Mouse (Mus musculus) kidney, postnatal 10 days (tissue): ENCODE results near the gene 9930021J03Rik.

Experiments used
- DNase-seq: peaks from one replicate; pipeline ENCODE4 v3.0.0; 2021; ENCODE audit warnings: mixed read lengths

The 9930021J03Rik gene

GRCm38 (mm10) chr19:29683844-29684540, 121.8 kb downstream of the 9930021J03Rik start:
- DNase-seq: peak; percentile 87

- DNase-seq: no peak
Measured at GRCm38 (mm10) chr19:29680182-29681152, 125.3 kb downstream of the 9930021J03Rik start.

- no peak for DNase-seq
Measured at GRCm38 (mm10) chr19:29678181-29678778, 127.5 kb downstream of the 9930021J03Rik start.

GRCm38 (mm10) chr19:29676479-29677193, 129.2 kb downstream of the 9930021J03Rik start:
- DNase-seq: no peak

GRCm38 (mm10) chr19:29675562-29676078, 130.2 kb downstream of the 9930021J03Rik start:
- DNase-seq: no peak

GRCm38 (mm10) chr19:29674946-29675345, 130.8 kb downstream of the 9930021J03Rik start:
- no peak for DNase-seq

- no peak for DNase-seq
Measured at GRCm38 (mm10) chr19:29672660-29673059, 133.1 kb downstream of the 9930021J03Rik start.

- no peak for DNase-seq
Measured at GRCm38 (mm10) chr19:29671160-29671559, 134.6 kb downstream of the 9930021J03Rik start.

- DNase-seq: no peak
Measured at GRCm38 (mm10) chr19:29670247-29670646, 135.5 kb downstream of the 9930021J03Rik start.

- no peak for DNase-seq
Measured at GRCm38 (mm10) chr19:29668135-29668534, 137.7 kb downstream of the 9930021J03Rik start.

GRCm38 (mm10) chr19:29666965-29667594, 138.7 kb downstream of the 9930021J03Rik start:
- peak; percentile 44 for DNase-seq

- DNase-seq: no peak
Measured at GRCm38 (mm10) chr19:29666164-29666563, 139.6 kb downstream of the 9930021J03Rik start.

GRCm38 (mm10) chr19:29664934-29665333, 140.9 kb downstream of the 9930021J03Rik start:
- no peak for DNase-seq
